Mouse (Mus musculus) thymus, postnatal 36 days (tissue): Measurements from ENCODE around the gene Pdlim1.
A peak's percentile ranks its signal among the peaks of the same experiment; 100 is the strongest.
"Not testable (repeated sequence)": the region's sequence is repeated elsewhere in the genome, so short reads cannot be mapped to it uniquely, and the experiment has no call there.

ENCODE experiments used
- DNase-seq, 2 experiments: peaks; one replicate each; pipeline ENCODE4 v3.0.0; 2022; ENCODE audit warnings: mixed read lengths in 2 of 2

Pdlim1 gene

DNA sequence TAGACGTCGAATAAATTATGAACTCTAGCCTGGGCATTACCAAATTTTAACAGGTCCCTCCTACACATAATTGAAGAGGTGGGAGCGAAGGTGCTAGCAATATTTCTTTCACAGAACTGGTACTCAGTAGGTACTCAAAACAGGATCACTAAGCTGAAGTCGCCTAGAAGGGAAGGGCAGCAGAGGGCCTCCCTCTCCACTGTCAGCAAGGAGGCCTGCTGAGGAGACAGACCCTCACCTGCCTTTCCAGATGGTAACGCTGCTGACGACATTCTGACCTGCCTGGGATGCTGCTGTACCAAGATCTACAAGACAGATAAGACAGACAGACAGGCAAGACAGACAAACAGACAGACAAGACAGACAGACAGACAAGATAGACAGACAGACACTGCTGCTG lies 31.3 kb downstream of the Pdlim1 start:
- no peak for DNase-seq

DNA sequence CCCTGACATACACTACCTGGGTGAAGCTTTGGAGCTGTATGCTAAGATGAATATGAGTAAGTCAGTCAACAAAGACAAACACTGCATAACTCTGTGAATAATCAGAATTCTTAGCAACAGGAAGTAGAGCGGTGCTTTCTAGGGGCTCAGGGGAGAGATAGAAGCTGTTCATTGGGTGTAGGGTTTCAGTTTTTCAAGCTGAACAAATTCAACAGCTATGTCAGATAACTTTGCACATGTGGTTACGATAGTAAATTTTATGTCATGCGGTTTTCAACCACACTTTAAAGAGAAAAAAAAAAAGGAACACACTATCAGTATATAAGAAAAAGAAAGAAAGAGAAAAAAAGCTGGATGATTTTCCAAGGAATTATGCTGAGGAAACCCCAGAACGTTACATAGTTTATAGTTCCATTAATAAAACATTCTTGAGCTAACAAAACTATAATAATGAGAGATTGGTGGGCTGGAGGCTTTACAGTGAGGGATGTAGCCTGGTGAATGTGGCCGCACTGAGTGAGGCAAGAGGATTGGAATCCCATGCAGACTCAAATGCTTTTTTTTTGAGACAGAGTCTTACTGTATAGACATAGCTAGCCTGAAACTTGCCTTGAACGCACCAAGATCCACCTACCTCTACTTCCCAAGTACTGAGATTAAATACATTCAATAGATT lies 33.3 kb downstream of the Pdlim1 start:
- no peak for DNase-seq

DNA sequence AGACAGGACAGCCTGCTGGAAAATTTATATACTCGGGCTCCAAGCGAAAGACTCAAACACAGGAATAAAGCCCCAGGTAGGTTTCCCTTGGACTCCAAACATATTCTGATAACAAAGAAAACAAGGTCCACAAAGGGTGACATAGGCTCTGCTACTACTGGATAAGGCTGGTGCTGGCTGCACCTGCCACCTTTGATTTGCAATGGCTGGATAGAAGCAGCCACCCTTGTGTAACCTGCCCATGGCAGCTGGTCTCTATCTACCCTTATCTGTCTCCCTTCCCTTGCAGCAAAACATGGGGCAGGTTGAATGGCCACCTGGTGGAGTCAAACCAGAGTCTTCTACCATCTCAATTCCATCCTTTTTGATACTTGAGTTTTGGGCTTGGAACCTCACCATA lies 39.1 kb downstream of the Pdlim1 start:
- no peak for DNase-seq

DNA sequence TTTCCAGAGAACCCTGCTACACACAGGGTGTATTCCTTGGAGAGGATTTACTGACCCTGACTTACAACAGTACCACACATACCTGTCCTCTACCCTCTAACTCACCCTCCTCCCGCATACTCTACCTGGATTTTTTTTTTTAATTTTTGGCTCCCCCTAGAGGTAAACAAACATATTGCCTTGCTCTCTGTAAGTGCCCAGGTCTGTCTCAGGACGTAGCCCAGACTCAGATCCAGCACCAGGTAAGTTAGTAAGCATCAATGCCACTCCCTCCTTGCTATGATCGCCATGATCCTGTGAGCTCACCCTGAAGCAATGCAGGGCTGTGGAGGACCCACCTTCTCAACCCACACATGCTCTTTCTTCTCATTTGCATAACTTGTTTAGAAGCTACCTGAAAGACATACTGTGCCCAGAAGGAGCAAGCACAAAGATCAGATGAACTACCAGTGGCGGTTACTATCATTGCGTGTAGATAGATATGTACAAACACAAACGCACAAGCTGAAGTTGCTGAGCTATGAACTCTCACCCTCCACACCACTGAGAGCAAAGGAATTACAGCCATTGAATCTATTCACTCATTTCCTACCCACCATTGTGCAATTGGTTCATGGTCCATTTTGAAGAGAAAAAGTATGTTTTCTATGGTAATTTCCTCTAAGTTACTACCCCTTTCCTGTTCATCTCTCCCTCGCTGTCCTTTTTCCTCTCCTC lies 39.7 kb downstream of the Pdlim1 start:
- DNase-seq: no peak

DNA sequence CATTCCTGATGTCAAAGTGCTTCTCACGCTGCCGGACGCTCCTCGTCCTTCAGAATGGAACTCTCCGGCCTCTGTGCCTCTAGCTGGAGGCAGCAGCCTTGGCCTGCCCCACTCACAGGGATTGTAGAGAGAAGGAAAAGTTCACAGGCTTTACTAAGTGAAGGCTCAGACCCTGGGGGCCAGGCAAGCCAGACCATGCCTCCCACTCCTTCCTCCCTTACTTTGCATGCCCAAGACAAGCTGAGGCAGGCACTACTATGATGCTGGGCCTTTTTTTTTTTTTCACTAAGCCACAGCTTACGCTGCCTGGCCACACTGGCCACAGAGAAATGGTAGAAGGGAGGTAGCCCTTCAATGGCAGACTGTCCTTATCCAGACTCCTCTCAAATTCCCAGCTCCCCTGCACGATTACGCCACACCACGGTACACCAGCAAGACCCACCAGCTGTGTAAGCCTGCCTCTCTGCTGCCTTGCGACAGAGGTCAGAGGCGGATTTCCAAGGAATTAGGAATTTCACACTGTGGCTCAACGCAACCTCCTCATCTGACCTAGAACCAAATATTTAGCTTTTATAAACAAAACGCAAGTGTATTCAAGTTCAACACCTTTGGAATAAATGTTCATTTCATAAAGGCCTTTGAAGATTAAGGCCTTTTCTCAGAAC lies 40.4 kb downstream of the Pdlim1 start:
- DNase-seq: no peak

DNA sequence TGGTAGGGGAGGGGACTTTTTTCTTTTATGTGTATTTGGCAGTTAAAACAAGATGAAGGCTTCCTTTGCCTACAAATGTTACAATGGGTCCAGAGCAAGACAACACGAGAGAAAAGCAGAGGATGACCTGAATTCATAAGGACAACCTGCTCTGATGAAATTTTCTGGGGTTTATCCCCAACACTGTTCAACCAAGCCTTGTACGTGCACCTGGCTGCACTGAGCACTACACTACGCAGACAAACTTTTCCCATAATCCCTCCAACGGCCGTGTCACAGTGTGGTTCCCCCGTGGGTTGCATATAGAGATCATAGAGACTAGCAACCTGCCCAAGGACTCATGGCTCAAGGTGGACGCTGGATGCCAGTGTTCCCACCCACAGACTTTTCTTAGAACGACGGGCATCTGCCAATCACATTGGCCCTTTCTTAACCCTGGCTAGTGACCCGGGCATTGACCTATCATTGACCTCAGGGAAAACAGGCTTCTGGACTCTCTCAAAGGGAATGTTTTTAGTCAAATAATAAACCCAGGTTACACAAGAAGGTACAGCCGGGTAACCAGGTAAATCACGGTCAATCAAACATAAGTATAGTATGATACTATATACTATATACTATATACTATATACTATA lies 45.0 kb downstream of the Pdlim1 start:
- no peak for DNase-seq

DNA sequence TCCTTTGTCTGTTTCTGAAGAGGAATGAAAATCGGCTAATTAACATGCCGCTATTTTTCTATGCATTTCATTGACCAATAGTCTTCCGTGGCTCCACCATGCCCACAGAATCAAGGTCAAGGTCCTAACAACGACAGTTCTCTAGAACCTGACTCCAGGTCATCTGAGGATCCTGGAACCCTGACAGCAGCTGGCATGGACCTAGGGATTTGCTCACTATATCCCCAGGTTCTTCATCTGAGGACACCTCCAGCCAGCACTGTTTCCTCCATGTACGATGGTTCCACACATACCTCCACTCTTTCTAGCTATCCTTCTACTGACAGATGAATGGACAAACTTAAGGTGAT lies 45.9 kb downstream of the Pdlim1 start:
- DNase-seq: no peak

DNA sequence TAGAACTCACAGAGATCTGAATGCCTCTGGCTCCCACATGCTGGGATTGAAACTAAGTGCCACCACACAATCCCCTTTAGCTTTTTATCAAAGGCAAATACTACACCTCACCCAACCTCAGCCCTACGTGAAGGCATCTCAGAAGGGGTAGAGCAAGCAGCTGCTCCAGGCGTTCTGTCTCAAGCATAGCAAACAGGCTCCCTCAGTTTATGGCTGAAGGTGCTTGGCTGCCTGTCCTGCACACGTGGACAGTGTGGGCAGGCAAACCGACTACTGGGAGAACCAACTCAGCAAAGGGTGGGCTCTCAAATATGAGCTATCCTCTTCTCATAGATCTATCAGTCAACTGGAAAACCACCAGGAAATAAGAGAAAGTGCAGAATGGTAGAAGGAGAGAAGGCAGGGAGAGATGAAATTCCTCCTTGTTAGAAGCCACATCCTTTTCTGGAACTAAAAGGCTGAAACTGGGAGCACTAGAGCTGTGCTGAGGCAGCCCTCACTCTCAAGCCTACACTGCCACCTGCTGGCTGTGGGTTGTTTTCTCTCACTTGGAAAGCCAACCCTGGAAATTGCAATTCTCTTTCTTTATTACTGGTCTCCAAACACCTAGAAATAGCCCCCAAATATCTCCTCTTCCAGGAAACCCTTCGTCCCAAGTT lies 46.4 kb downstream of the Pdlim1 start:
- peak; percentile 35 to 51 for DNase-seq

DNA sequence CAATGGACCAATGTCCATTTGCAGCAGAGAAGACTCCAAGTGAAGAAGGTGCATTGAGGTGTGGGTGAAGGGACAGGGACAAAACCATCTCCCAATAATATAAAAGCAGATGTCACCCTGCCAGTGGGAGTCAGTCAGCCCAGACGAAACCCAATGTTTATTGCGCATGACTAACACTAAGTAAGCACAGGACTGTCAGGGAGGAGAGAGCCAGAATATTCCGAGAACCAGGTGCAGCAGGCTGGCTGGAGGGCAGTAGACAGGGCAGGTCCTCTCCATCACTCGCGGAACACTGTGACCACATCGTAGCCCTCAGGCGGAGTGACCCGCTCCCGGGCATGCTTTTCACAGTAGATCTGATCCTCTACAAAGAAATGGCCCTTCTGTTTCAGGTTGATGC lies 49.3 kb downstream of the Pdlim1 start:
- DNase-seq: not testable (repeated sequence)

DNA sequence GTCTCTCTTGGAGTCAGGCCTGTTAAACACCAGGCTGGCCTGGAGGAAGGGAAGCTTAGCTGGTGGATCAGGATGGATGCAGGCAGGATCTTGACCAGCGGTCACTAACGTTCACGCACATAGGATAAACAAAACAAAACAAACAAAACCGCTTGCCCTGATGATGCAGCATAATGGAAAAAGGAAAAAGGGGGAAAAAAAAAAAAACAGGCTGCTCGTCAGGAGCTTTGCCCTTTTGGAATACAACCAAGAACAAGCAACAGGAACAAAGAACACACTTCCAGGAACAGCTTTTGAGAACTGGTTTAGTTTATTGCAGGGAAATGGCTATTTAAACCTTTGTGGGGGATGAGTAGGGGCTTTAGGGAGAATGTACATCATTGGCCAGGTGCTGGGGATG lies 50.8 kb downstream of the Pdlim1 start:
- no peak for DNase-seq

DNA sequence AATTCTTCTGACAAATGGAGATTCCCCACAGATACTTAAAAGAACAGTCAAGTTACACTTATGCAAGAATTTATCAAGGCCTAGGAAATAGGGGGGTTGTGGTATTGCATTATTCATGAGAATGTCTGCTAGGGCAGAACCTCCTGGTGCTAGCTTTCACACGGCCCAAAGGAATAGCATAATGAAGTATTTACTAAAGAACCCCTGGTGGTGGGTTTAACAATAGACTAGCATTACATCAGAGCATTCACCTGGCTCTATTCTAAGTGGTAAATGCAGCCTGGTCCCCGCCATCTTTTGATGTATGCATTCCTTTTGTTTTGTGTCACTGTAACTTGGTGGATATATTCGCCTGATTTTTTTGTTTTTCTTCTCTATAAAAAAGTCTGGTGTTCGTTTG lies 68.7 kb downstream of the Pdlim1 start:
- not testable (repeated sequence) for DNase-seq

DNA sequence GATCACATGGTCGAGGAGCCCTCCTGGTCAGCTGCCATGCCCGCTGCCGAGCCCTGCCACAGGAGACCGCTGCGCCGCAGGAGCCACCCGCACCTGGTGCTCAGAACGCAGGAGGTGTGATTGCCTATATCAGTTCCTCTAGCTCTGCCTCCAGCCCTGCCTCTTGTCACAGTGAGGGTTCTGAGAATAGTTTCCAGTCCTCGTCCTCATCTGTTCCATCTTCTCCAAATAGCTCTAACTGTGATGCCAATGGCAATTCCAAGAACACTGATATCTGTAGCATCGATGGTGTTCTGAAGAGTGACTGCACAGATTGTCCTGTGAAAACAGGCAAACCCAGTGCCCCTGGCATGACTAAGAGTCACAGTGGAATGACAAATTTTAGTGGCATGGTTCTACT lies 81.0 kb downstream of the Pdlim1 start:
- DNase-seq: no peak

DNA sequence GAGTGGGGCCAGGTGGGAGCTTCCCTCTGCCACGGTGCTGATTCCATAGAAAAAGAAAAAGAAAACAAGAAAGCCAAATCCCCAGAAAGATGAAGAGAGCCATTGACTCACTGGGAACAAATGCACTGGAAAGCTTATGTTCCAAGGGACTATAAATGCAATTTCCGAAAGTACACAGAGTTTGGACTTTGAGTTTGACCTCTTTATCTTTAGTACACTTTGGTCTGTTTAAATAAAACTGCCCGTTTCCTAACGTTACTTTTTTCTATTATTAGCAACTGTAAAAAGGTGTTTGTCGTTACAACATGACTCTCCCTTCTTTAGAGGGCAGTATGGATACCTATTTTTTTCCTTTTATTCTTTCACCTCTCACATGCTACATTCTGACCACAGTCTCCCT lies 84.5 kb downstream of the Pdlim1 start, which contains the start of gene Cyp2c70:
Cyp2c70 (minus strand) TSS at position 174 of the 400 bp plus-strand sequence.
- no peak for DNase-seq

DNA sequence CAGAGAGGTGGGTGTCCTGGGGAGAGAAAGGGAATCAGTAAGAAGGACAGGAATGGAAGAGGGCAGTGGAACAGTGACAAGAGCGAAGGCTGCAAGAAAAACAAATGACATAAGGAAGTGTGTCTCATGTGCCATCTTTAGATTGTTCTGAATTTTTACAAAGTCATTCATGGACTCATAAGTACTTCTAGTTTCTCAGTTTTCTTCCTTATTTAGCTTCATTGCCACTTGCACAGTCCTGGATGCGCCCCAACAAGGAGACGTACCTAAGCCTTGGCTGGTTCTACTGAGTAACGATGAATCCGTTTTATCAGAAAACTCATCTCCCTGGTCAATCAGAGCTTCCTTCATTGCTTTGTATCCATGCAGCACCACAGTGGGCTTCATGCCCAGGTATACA lies 88.0 kb downstream of the Pdlim1 start:
- no peak for DNase-seq

DNA sequence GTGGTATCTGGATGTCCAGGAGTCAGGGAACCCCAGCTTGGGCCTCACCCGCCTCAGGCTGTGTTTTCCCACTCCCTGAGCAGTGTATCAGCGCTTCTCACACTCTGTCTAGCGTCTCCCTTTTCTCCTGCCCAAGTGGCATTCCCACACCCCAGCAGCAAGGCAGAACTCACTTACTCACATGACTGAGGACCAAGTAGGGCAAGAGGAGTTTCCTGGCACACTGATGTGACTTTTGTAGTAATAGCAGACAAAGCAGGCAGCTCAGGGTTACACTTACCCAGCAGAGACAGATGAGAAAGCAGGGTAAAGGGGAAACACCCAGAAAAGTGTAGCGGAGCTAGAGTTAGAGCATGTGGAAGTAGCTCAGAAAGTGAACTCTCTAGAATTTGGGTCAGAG lies 93.3 kb downstream of the Pdlim1 start:
- no peak for DNase-seq
